Mouse (Mus musculus): ENCODE results near the gene Iapp. TPM values are rescaled to one million over a fixed set of nuclear protein-coding genes. Genes with fewer than 3 reads are reported as not detected.

Gene Iapp
- polyA plus RNA-seq, 1 experiment from 2014 or later = not detected

DNA sequence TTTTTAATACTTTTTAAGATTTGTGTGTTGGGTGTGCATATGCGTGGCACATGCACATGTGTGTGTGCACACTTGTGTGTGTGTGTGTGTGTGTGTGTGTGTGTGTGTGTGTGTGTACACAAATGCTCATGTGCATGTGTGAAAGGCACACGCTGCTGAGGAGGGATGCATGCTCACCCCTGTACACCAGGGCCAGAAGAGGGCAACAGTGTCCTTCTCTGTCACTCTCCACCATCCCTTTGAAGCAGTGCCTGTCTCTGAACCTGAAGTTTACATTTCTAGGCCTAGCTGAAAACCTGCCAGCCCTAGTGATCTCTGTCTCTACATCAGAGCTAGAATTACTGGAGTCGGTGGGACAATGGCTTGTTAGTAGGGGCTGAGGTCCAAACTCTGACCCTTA is 28.4 kb downstream of the Iapp start:
- H3K4me2 ChIP-seq = no peak overlapping the region
- no peak overlapping the region for H3K9ac ChIP-seq (ENCODE audit: low read depth, low read length)
- H3K27me3 ChIP-seq (ENCODE audit: control insufficient read depth, insufficient read depth, low read length) = no peaks in the 10 kb centered on the region
- ATAC-seq (replicated peaks; ENCODE audit: insufficient number of reproducible peaks, low FRiP score, low TSS enrichment) = no peak
- H3K4me1 ChIP-seq (ENCODE audit: control insufficient read depth, insufficient read depth, low read length) = no peaks in the 10 kb centered on the region
- H3K4me3 ChIP-seq (ENCODE audit: low read depth, low read length) = no peak overlapping the region
- WGBS (ENCODE audit: insufficient replicate concordance) = 74% methylated on average over 3 of the region's 3 CpGs
- no peak overlapping the region for H3K27ac ChIP-seq (ENCODE audit: low read depth, low read length)
- H3K9me3 ChIP-seq (replicated peaks; ENCODE audit: control insufficient read depth, low read length) = no peaks in the 10 kb centered on the region
- H3K36me3 ChIP-seq (ENCODE audit: control insufficient read depth, insufficient read depth, low read length) = no peaks in the 10 kb centered on the region

DNA sequence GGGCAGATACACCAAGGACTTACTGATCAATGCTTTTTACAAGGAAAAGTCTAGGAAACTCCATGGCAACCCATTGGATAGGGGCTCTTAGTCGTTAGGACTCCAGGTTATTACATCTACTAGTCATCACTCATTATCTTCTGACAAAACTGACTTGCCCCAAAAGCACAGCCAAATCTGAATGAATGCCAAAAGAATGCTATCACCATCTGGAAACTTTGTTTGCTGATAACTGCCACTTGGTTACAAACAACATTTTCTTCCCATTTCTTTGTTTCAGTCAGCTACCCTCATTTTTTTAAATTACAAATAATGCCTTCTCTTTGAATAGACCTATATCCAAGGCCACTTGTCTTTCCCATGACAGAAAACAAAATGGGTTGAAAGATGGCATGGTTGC is 31.0 kb downstream of the Iapp start:
- Histone ChIP-seq H3K9ac (ENCODE audit: low read depth, low read length) (no peak overlapping the region), H3K9me3 (replicated peaks; ENCODE audit: control insufficient read depth, low read length) (no peaks in the 10 kb centered on the region), H3K27me3 (ENCODE audit: control insufficient read depth, insufficient read depth, low read length) (no peaks in the 10 kb centered on the region), H3K4me1 (ENCODE audit: control insufficient read depth, insufficient read depth, low read length) (no peaks in the 10 kb centered on the region), H3K4me3 (ENCODE audit: low read depth, low read length) (no peak overlapping the region), H3K36me3 (ENCODE audit: control insufficient read depth, insufficient read depth, low read length) (no peaks in the 10 kb centered on the region), H3K27ac (ENCODE audit: low read depth, low read length) (no peak overlapping the region), H3K4me2 (no peak overlapping the region)
- no peak for ATAC-seq (replicated peaks; ENCODE audit: insufficient number of reproducible peaks, low FRiP score, low TSS enrichment)
- 67% methylated on average over 1 of the region's 1 CpGs for WGBS (ENCODE audit: insufficient replicate concordance)

DNA sequence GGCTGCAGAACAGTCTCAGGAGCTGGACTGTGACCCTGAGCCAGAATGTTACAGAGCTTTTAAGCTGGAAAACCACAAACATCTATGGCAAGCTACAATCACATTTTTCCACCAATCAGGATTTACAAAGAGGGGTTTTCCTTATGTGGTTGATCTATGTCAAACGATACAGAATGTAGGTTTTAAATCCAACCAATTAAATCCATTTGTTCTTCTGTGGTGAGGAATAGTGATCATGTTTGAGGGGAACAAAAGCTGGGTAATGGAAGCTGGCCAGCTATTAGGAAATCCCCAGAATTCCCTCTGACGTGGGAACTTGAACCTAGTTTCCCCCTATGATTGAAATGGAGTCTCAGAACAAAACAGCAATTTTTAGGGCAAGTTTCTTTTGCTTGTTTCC is 40.7 kb downstream of the Iapp start:
- H3K4me2 ChIP-seq = no peak overlapping the region
- ATAC-seq (replicated peaks; ENCODE audit: insufficient number of reproducible peaks, low FRiP score, low TSS enrichment) = no peak
- no peaks in the 10 kb centered on the region for H3K9me3 ChIP-seq (replicated peaks; ENCODE audit: control insufficient read depth, low read length)
- no peaks in the 10 kb centered on the region for H3K27me3 ChIP-seq (ENCODE audit: control insufficient read depth, insufficient read depth, low read length)
- WGBS (ENCODE audit: insufficient replicate concordance) = 60% methylated on average over 2 of the region's 2 CpGs
- no peak overlapping the region for H3K4me3 ChIP-seq (ENCODE audit: low read depth, low read length)
- no peak overlapping the region for H3K27ac ChIP-seq (ENCODE audit: low read depth, low read length)
- no peak overlapping the region for H3K9ac ChIP-seq (ENCODE audit: low read depth, low read length)
- no peaks in the 10 kb centered on the region for H3K36me3 ChIP-seq (ENCODE audit: control insufficient read depth, insufficient read depth, low read length)
- H3K4me1 ChIP-seq (ENCODE audit: control insufficient read depth, insufficient read depth, low read length) = no peaks in the 10 kb centered on the region

DNA sequence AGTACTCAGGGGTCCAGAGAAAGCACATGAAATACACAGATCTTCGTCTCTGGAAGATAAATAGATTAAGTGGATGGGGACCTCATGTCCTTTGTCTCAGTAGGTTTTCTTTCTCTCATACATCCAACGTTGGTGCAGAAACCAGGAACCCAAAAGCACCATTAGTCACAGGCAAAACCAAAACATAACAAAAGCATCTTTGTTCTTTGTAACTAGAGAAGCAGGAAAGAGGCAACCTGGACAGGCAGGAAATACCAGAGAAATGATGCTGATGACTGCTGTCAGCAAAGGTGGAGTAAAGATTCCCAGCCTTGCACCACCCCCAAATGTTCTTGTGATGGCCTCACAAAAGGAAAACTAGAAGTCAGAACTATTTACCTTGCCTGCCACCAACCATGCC is 41.4 kb downstream of the Iapp start:
- Histone ChIP-seq H3K27ac (ENCODE audit: low read depth, low read length) (no peak overlapping the region), H3K36me3 (ENCODE audit: control insufficient read depth, insufficient read depth, low read length) (no peaks in the 10 kb centered on the region), H3K4me2 (no peak overlapping the region), H3K4me3 (ENCODE audit: low read depth, low read length) (no peak overlapping the region), H3K4me1 (ENCODE audit: control insufficient read depth, insufficient read depth, low read length) (no peaks in the 10 kb centered on the region), H3K27me3 (ENCODE audit: control insufficient read depth, insufficient read depth, low read length) (no peaks in the 10 kb centered on the region), H3K9ac (ENCODE audit: low read depth, low read length) (no peak overlapping the region), H3K9me3 (replicated peaks; ENCODE audit: control insufficient read depth, low read length) (no peaks in the 10 kb centered on the region)
- ATAC-seq (replicated peaks; ENCODE audit: insufficient number of reproducible peaks, low FRiP score, low TSS enrichment) = no peak
- 29% methylated on average over 2 of the region's 2 CpGs for WGBS (ENCODE audit: insufficient replicate concordance)

DNA sequence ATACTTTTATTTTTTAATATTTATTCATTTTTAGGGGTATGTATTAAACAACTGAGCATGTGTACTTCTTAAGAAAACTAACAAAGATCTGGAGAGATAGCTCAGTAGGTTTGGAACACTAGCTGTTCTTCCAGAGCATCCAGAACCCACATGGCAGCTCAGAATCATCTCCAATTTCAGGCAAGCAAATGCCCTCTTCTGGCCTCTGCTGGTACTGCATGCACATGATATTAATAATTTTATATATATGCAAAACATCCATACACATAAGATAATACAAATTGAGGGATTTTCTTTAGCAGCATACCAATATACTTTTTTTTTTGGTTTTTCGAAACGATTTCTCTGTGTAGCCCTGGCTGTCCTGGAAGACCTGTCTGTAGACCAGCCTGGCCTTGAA is 45.3 kb downstream of the Iapp start:
- ATAC-seq (replicated peaks; ENCODE audit: insufficient number of reproducible peaks, low FRiP score, low TSS enrichment) = no peak
- WGBS (ENCODE audit: insufficient replicate concordance) = 56% methylated on average over 2 of the region's 2 CpGs
- Histone ChIP-seq H3K9ac (ENCODE audit: low read depth, low read length) (no peak overlapping the region), H3K4me3 (ENCODE audit: low read depth, low read length) (no peak overlapping the region), H3K27ac (ENCODE audit: low read depth, low read length) (no peak overlapping the region), H3K4me1 (ENCODE audit: control insufficient read depth, insufficient read depth, low read length) (peaks cover 4% of the 10 kb centered on the region; the same call in 1 of the 2 replicates), H3K4me2 (no peak overlapping the region), H3K27me3 (ENCODE audit: control insufficient read depth, insufficient read depth, low read length) (no peaks in the 10 kb centered on the region), H3K36me3 (ENCODE audit: control insufficient read depth, insufficient read depth, low read length) (no peaks in the 10 kb centered on the region), H3K9me3 (replicated peaks; ENCODE audit: control insufficient read depth, low read length) (no peaks in the 10 kb centered on the region)

DNA sequence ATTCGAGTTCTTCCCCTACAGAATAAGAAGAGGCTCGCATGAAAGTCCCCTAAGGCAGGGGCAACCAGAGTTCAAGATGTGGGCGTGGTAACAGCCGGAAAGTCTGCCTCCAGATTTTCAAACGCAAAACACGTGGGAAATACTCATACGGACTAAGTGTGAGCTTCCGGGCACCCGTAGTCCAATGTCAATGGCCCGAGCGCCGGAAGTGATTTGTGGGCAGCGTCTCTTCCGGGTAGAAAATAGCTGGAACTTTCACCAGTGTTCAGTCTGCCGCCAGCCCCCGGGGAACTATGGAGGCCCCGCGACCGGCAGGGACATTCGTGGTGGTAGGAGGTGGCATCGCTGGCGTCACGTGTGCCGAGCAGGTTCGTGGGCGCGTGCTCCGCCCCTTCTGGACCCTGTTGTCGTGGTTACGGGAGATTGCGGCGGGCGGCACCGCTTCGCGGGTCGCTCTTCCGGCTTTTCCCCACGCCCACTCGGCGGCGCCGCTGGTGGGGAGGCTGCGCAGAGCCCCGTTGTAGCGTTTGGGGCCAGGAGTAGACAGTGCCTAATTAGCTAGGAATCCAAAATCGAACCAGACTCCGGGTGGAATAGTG is 47.3 kb downstream of the Iapp start, which contains the start of gene Pyroxd1:
Gene Pyroxd1, plus strand, starts transcription at position 215 of the 599 bp plus-strand sequence.
- Histone ChIP-seq H3K4me2 (peak within 1 kb of the TSS; percentile 67), H3K27me3 (ENCODE audit: control insufficient read depth, insufficient read depth, low read length) (no peaks in the 10 kb centered on the region), H3K4me1 (ENCODE audit: control insufficient read depth, insufficient read depth, low read length) (peaks cover 4% of the 10 kb centered on the region; the same call in 1 of the 2 replicates), H3K9ac (ENCODE audit: low read depth, low read length) (peak within 1 kb of the TSS; percentile 78), H3K9me3 (replicated peaks; ENCODE audit: control insufficient read depth, low read length) (no peaks in the 10 kb centered on the region), H3K36me3 (ENCODE audit: control insufficient read depth, insufficient read depth, low read length) (no peaks in the 10 kb centered on the region), H3K27ac (ENCODE audit: low read depth, low read length) (peak within 1 kb of the TSS; percentile 79), H3K4me3 (ENCODE audit: low read depth, low read length) (peak within 1 kb of the TSS; percentile 83)
- peak; percentile 93 for ATAC-seq (replicated peaks; ENCODE audit: insufficient number of reproducible peaks, low FRiP score, low TSS enrichment)
- 1% methylated on average over 48 of the region's 48 CpGs for WGBS (ENCODE audit: insufficient replicate concordance)

DNA sequence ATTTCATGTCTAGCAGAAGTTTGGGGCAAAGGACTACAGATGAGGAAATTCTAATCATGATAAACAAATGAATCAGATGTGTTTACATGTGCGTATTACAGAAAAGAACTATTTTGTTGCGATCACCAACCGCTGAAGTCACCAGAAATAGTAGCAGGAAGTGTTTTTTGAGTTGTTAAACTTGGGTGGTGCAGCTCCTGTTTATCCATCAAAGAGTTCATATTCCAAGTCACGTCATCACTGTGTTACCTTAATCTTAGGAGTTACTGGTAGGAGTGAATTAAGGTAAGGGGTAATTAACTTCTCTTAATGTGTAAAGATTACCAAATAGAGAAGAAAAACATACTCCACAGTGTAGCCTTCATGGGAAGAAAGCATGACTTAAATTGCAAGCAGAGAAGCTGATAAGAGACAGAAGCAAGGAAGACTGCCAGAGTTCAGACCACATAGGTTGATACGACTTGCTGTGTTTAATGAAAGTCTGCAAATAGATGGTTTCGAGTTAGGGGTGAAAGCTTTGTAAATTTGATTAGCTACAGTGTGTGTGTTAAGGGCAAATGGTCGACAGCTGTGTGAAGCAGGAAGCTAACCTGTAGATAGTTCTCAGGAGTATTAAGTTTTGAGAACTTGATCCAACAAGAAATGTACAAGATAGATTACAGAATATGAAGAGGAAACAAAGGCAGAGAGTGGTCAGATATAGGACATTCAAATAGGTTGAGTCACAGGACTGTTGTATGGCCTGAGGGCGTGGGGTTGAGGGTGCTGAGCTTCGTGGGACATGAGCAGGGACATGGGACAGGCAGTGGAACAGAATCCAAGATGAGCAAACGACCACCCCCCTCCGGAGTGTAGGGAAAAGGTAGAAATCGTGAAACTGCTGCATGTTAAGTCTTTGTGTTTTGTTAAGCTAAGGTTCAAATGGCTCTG is 48.2 kb downstream of the Iapp start:
- H3K4me1 ChIP-seq (ENCODE audit: control insufficient read depth, insufficient read depth, low read length) = peaks cover 4% of the 10 kb centered on the region; the same call in 1 of the 2 replicates
- no peaks in the 10 kb centered on the region for H3K9me3 ChIP-seq (replicated peaks; ENCODE audit: control insufficient read depth, low read length)
- ATAC-seq (replicated peaks; ENCODE audit: insufficient number of reproducible peaks, low FRiP score, low TSS enrichment) = 0 out of 2 replicates have a peak, but pooled peaks have one; percentile 9
- H3K4me2 ChIP-seq = peak overlapping the region; percentile 67
- no peak overlapping the region; the same call in 1 of the 2 replicates for H3K27ac ChIP-seq (ENCODE audit: low read depth, low read length)
- no peaks in the 10 kb centered on the region for H3K27me3 ChIP-seq (ENCODE audit: control insufficient read depth, insufficient read depth, low read length)
- peak overlapping the region; percentile 78 for H3K9ac ChIP-seq (ENCODE audit: low read depth, low read length)
- peaks cover 3% of the 10 kb centered on the region; the same call in 1 of the 2 replicates for H3K36me3 ChIP-seq (ENCODE audit: control insufficient read depth, insufficient read depth, low read length)
- 49% methylated on average over 12 of the region's 12 CpGs for WGBS (ENCODE audit: insufficient replicate concordance)
- peak overlapping the region; percentile 83 for H3K4me3 ChIP-seq (ENCODE audit: low read depth, low read length)

DNA sequence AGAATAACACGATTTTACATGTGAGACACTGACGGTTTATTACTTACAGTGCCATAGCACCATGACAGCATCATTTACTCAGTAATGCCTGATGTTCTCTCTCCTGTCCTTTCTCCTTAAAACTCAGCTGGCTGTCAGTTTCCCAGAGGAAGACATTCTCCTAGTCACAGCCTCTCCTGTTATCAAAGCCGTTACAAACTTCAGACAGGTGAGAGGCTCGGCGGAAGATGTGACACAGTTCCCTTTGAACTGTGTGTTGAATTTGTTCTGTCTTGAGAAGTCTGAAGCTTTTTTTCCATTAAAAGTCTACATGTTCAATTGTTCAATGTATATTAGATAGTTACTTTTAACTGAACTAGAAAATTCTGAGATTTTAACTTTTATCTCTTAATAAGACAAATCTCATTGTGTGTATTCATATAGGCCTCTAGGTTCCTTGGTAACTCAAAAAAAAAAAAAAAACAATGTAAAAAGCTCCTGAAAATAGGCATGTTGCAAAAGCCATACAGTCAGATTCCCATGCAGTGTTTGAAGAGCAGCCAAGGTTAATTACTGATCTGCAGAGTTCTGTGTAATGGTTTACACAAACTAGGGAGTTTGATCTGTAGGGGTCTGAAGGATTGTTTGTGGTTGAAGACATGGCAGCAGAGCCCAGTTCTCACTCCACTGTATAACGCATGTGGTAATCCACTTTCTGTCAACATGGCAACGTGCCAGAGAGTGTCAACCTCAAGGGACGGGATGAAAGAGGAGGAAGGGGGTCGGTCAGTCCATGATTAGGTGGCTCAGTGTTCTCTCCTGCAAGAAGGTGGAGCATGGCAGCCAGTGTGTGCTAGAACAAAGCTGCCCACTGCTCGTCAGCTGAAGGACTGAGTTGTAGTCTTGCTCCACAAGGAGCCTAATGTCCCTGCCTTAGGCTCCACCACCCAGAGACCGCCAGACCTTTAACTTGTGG is 49.5 kb downstream of the Iapp start:
- no peak overlapping the region for H3K4me3 ChIP-seq (ENCODE audit: low read depth, low read length)
- no peak overlapping the region for H3K9ac ChIP-seq (ENCODE audit: low read depth, low read length)
- no peak overlapping the region for H3K4me2 ChIP-seq
- 74% methylated on average over 11 of the region's 11 CpGs for WGBS (ENCODE audit: insufficient replicate concordance)
- H3K9me3 ChIP-seq (replicated peaks; ENCODE audit: control insufficient read depth, low read length) = no peaks in the 10 kb centered on the region
- ATAC-seq (replicated peaks; ENCODE audit: insufficient number of reproducible peaks, low FRiP score, low TSS enrichment) = no peak
- no peaks in the 10 kb centered on the region for H3K27me3 ChIP-seq (ENCODE audit: control insufficient read depth, insufficient read depth, low read length)
- H3K4me1 ChIP-seq (ENCODE audit: control insufficient read depth, insufficient read depth, low read length) = peaks cover 4% of the 10 kb centered on the region; the same call in 1 of the 2 replicates
- H3K36me3 ChIP-seq (ENCODE audit: control insufficient read depth, insufficient read depth, low read length) = peaks cover 3% of the 10 kb centered on the region; the same call in 1 of the 2 replicates
- no peak overlapping the region for H3K27ac ChIP-seq (ENCODE audit: low read depth, low read length)
